Mouse (Mus musculus): ENCODE results near the gene Samhd1. TPM values are rescaled to one million over a fixed set of nuclear protein-coding genes. Genes with fewer than 3 reads are reported as not detected.

Samhd1 gene
- polyA plus RNA-seq, 1 experiment from 2014 or later = 29.4 TPM

DNA sequence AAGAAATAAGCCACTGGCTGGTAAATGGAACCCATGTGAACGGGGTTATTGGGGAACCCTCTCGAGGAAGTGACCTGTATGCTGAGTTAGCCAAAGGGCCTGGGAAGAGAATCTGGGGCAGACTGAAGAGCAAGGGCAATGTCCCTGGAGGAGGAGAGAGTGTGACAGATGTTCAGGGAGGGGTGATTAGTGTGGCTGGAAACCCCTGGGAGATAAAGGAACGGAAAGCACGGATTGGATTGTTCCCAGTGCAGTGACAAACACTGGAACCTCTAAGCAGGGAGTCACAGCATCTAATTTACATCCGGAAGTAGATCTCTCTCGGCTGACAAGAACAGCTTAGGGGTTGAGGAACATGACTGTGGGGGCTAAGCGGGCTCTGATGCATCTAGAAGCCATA is 53.1 kb downstream of the Samhd1 start:
- Histone ChIP-seq H3K36me3 (replicated peaks) (peaks cover 2% of the 10 kb centered on the region; the same call in 1 of the 2 replicates), H3K9me3 (no peaks in the 10 kb centered on the region), H3K4me1 (peaks cover 44% of the 10 kb centered on the region), H3K4me3 (no peak overlapping the region), H3K27ac (no peak overlapping the region), H3K27me3 (ENCODE audit: poor library complexity, severe bottlenecking) (peaks cover 27% of the 10 kb centered on the region)
- DNase-seq (ENCODE audit: extremely low spot score, low spot score) = no peak
- 43% methylated on average over 7 of the region's 7 CpGs for WGBS

DNA sequence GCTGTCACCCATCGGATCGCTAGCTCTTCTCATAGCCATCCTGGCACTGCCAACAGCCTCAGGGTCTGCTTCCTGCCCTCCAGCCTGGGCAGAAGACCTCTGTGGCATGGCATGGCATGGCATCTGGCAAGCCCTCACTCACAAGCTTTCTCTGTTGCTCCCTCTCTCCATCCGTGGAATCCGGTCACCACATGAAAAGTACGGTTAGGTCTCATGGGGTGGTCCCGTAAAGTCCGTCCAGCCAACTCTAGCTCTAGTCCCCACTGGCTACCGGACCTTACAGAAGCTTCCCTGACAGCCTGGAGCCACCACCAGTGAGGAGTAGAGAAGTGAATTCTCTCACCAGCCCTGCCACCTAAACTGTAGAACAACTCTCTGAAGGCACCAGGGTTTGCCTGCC is 53.7 kb downstream of the Samhd1 start:
- Histone ChIP-seq H3K27me3 (ENCODE audit: poor library complexity, severe bottlenecking) (peaks cover 27% of the 10 kb centered on the region), H3K4me1 (peaks cover 50% of the 10 kb centered on the region), H3K27ac (no peak overlapping the region), H3K36me3 (replicated peaks) (peaks cover 8% of the 10 kb centered on the region), H3K4me3 (no peak overlapping the region), H3K9me3 (no peaks in the 10 kb centered on the region)
- WGBS = 90% methylated on average over 8 of the region's 8 CpGs
- no peak for DNase-seq (ENCODE audit: extremely low spot score, low spot score)

- Histone ChIP-seq H3K9me3 (no peaks in the 10 kb centered on the region), H3K4me3 (peak overlapping the region; percentile 98), H3K27me3 (ENCODE audit: poor library complexity, severe bottlenecking) (peaks cover 27% of the 10 kb centered on the region), H3K27ac (peak overlapping the region; percentile 97), H3K36me3 (replicated peaks) (peaks cover 20% of the 10 kb centered on the region), H3K4me1 (peaks cover 54% of the 10 kb centered on the region)
- 14% methylated on average over 16 of the region's 16 CpGs for WGBS
- DNase-seq (ENCODE audit: extremely low spot score, low spot score) = no peak
These were observed 55.3 kb downstream of the Samhd1 start for GRCm38 (mm10) chr2:157079701-157080180.

- Histone ChIP-seq H3K9me3 (no peaks in the 10 kb centered on the region), H3K36me3 (replicated peaks) (peaks cover 26% of the 10 kb centered on the region), H3K27ac (peak within 1 kb of the TSS; percentile 97), H3K4me3 (peak within 1 kb of the TSS; percentile 98), H3K27me3 (ENCODE audit: poor library complexity, severe bottlenecking) (peaks cover 27% of the 10 kb centered on the region), H3K4me1 (peaks cover 61% of the 10 kb centered on the region)
- peak; percentile 84 for DNase-seq (ENCODE audit: extremely low spot score, low spot score)
- under 1% methylated on average over 110 of the region's 136 CpGs for WGBS
These were observed 56.0 kb downstream of the Samhd1 start, which contains the start of gene Soga1 for GRCm38 (mm10) chr2:157078793-157079700. Soga1 (minus strand) TSS chr2:157079254.

DNA sequence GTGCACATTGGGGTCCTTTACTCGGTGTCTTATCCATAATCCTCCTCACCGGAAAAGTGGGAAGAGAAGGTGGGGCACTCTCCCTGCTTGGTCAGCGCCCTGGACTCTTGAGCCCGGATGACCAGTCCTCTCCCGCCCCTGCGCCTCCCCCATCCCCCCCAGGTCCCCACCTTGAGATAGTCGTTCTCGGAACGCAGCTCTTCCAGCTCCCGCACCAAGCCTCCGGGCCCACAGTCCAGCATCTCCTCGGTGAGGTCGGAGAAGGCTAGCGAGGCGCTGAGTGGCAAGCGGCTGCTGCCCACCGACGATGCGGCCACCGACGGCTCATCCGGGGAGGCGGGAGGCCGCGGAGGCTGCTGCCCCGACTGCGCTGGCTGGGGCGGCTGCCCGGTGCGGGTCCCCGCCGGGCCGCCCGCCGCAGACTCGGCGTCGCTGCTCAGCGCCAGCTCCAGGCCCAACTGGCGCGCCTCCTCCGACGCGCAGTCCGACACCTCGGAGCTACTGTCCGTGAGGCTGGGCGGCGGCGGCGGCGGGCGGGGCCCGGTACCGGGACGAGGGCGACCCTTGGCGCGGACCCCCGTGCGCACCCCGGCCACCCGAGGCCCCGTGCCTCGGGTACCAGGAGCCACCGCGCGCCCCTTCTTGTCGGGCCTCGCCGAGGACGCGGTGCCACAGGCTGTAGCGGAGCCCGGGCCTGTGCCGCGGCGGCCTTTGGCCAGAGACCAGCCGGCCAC is 56.8 kb downstream of the Samhd1 start:
- peak overlapping the region; percentile 97 for H3K27ac ChIP-seq
- H3K9me3 ChIP-seq = no peaks in the 10 kb centered on the region
- peak overlapping the region; percentile 98 for H3K4me3 ChIP-seq
- DNase-seq (ENCODE audit: extremely low spot score, low spot score) = peak; percentile 33
- peaks cover 69% of the 10 kb centered on the region for H3K4me1 ChIP-seq
- peaks cover 34% of the 10 kb centered on the region for H3K36me3 ChIP-seq (replicated peaks)
- peaks cover 27% of the 10 kb centered on the region for H3K27me3 ChIP-seq (ENCODE audit: poor library complexity, severe bottlenecking)
- under 1% methylated on average over 76 of the region's 79 CpGs for WGBS

GRCm38 (mm10) chr2:157077641-157078058 is 57.4 kb downstream of the Samhd1 start:
- 2% methylated on average over 15 of the region's 15 CpGs for WGBS
- Histone ChIP-seq H3K4me1 (peaks cover 75% of the 10 kb centered on the region), H3K4me3 (peak overlapping the region; percentile 98), H3K9me3 (no peaks in the 10 kb centered on the region), H3K27ac (peak overlapping the region; percentile 97), H3K27me3 (ENCODE audit: poor library complexity, severe bottlenecking) (peaks cover 27% of the 10 kb centered on the region), H3K36me3 (replicated peaks) (peaks cover 40% of the 10 kb centered on the region)
- DNase-seq (ENCODE audit: extremely low spot score, low spot score) = peak; percentile 29

- H3K27ac ChIP-seq = peak overlapping the region; percentile 97
- 53% methylated on average over 5 of the region's 5 CpGs for WGBS
- H3K36me3 ChIP-seq (replicated peaks) = peaks cover 45% of the 10 kb centered on the region
- peaks cover 24% of the 10 kb centered on the region for H3K27me3 ChIP-seq (ENCODE audit: poor library complexity, severe bottlenecking)
- peaks cover 77% of the 10 kb centered on the region for H3K4me1 ChIP-seq
- no peaks in the 10 kb centered on the region for H3K9me3 ChIP-seq
- H3K4me3 ChIP-seq = peak overlapping the region; percentile 98
- no peak for DNase-seq (ENCODE audit: extremely low spot score, low spot score)
These were observed 57.9 kb downstream of the Samhd1 start for GRCm38 (mm10) chr2:157077160-157077559.

DNA sequence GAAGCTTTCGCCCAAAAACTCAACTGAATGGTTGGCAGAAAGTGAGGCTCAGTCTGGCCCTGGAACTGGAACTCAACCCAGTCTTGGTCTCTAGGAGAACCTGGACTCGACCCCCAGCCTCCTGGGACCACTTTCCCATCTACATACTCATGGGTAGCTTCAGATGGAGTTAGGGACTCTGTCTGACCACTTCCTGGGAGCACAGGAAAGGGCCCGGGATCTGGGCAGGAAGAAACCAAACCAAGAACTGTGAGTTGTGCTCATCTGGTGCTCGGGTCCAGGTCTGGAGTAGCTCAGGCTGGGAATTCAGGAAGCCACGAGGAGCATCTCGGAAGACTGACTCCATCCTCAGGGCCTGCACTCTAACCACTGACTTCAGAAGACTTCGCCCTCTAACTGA is 58.5 kb downstream of the Samhd1 start:
- WGBS = 89% methylated on average over 7 of the region's 7 CpGs
- no peaks in the 10 kb centered on the region for H3K9me3 ChIP-seq
- H3K27ac ChIP-seq = no peak overlapping the region
- H3K4me3 ChIP-seq = peak overlapping the region; percentile 98
- peaks cover 49% of the 10 kb centered on the region for H3K36me3 ChIP-seq (replicated peaks)
- H3K4me1 ChIP-seq = peaks cover 78% of the 10 kb centered on the region
- no peak for DNase-seq (ENCODE audit: extremely low spot score, low spot score)
- peaks cover 18% of the 10 kb centered on the region for H3K27me3 ChIP-seq (ENCODE audit: poor library complexity, severe bottlenecking)

GRCm38 (mm10) chr2:157075685-157076084 is 59.4 kb downstream of the Samhd1 start:
- H3K27ac ChIP-seq = no peak overlapping the region
- H3K4me3 ChIP-seq = peak overlapping the region; percentile 98

DNA sequence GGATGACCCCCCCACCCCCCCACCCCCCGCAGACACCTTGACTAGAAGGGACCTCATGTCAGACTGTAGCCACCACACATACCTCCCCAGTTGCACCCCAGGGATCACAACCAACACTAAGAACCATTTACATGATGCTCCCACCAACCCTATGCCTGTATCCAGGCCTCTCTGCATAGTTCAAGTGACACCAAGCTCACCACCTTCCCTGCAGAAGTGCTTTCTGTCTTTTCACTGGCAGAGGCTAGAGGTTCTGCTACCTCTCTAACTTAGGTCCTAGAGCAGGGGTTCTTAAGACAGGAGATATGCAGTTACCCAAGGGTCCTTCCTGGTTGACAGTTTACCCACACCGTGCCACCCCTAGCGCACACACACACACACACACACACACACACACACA is 59.8 kb downstream of the Samhd1 start:
- Histone ChIP-seq H3K4me3 (peak overlapping the region; percentile 98), H3K4me1 (peaks cover 91% of the 10 kb centered on the region), H3K9me3 (no peaks in the 10 kb centered on the region), H3K36me3 (replicated peaks) (peaks cover 58% of the 10 kb centered on the region), H3K27ac (no peak overlapping the region), H3K27me3 (ENCODE audit: poor library complexity, severe bottlenecking) (peaks cover 5% of the 10 kb centered on the region)
- no peak for DNase-seq (ENCODE audit: extremely low spot score, low spot score)
- WGBS = 96% methylated on average over 3 of the region's 3 CpGs

More at GRCm38 (mm10) chr2:157075685-157076084, 59.4 kb downstream of the Samhd1 start:
- H3K9me3 ChIP-seq = no peaks in the 10 kb centered on the region
- 83% methylated on average over 3 of the region's 3 CpGs for WGBS
- DNase-seq (ENCODE audit: extremely low spot score, low spot score) = no peak
- H3K4me1 ChIP-seq = peaks cover 87% of the 10 kb centered on the region
- H3K36me3 ChIP-seq (replicated peaks) = peaks cover 55% of the 10 kb centered on the region
- H3K27me3 ChIP-seq (ENCODE audit: poor library complexity, severe bottlenecking) = peaks cover 10% of the 10 kb centered on the region

DNA sequence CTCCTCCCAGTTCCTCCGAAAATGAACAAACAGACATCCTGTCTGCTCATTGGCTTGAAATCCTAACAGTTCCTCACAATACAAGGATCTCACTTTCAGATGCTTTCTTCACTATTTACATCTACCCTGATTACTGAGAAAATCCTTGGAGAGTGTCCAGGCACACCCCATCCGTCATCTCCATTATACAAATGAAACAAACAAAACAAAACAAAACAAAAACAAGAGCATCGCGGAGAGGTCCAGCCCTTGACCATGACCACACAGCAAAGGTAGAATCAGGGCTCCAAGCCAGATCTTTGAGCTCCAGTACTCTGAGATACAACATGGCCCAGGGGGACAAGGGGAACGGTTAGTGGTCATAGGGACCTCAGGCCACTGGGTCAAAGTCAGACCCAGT is 60.3 kb downstream of the Samhd1 start:
- Histone ChIP-seq H3K4me1 (peaks cover 91% of the 10 kb centered on the region), H3K9me3 (no peaks in the 10 kb centered on the region), H3K36me3 (replicated peaks) (peaks cover 62% of the 10 kb centered on the region), H3K27ac (no peak overlapping the region), H3K27me3 (ENCODE audit: poor library complexity, severe bottlenecking) (peaks cover under 1% of the 10 kb centered on the region; the same call in 1 of the 2 replicates), H3K4me3 (peak overlapping the region; percentile 98)
- no peak for DNase-seq (ENCODE audit: extremely low spot score, low spot score)
- WGBS = 89% methylated on average over 5 of the region's 5 CpGs

- Histone ChIP-seq H3K27me3 (ENCODE audit: poor library complexity, severe bottlenecking) (no peaks in the 10 kb centered on the region), H3K4me3 (no peak overlapping the region), H3K4me1 (peaks cover 91% of the 10 kb centered on the region), H3K36me3 (replicated peaks) (peaks cover 66% of the 10 kb centered on the region), H3K9me3 (no peaks in the 10 kb centered on the region), H3K27ac (no peak overlapping the region)
- WGBS = 86% methylated on average over 9 of the region's 9 CpGs
- no peak for DNase-seq (ENCODE audit: extremely low spot score, low spot score)
These were observed 60.8 kb downstream of the Samhd1 start for GRCm38 (mm10) chr2:157074186-157074724.
